Mouse (Mus musculus): ENCODE measurements around the gene Appl2.

GRCm38 (mm10) chr10:83654591-83654990, 6.1 kb upstream of the Appl2 start:
- TF ChIP-seq MYOG (IDR thresholded peaks at IDR 0.05; ENCODE audit: control insufficient read depth in 1 of 3, insufficient read depth in 1 of 3, insufficient read length in 2 of 3, low read depth in 2 of 3) (no peak), POLR2A (IDR thresholded peaks at IDR 0.05; ENCODE audit: insufficient read length, low read depth) (no peak)
